Mouse (Mus musculus) bone marrow, adult 2 months (tissue): Measurements from ENCODE around the gene Pip4k2a.

ENCODE experiments used
- CTCF ChIP-seq: fragments of 200-500 bp; IDR thresholded peaks from 2 replicates; pipeline ENCODE4 v1.5.1; 2011; ENCODE audit warnings: low read length, control low read depth; ENCODE audit not compliant: control insufficient read depth, insufficient read depth
- POLR2A ChIP-seq: fragments of 200-500 bp; IDR thresholded peaks from 2 replicates; pipeline ENCODE4 v1.6.1; 2011; ENCODE audit warnings: low read depth, mild to moderate bottlenecking, control low read depth, low read length, borderline replicate concordance; ENCODE audit not compliant: control insufficient read depth

- TF ChIP-seq POLR2A (no peak), CTCF (no peak)
These were observed 18.3 kb downstream of the Pip4k2a start for GRCm38 (mm10) chr2:18979675-18980074.
